Mouse (Mus musculus) heart, adult 2 months (tissue): ENCODE results near the gene Slfn2. TPM values are rescaled to one million over a fixed set of nuclear protein-coding genes. Genes with fewer than 3 reads are reported as not detected.

ENCODE experiments used
- DNase-seq, 2 experiments: peaks; one replicate each; pipeline ENCODE4 v3.0.0; 2021
- H3K27ac ChIP-seq: fragments of 200-600 bp; 2 replicates; pipeline ENCODE4 v1.8.1; 2022
- H3K27me3 ChIP-seq: fragments of 200-500 bp; 2 replicates; pipeline ENCODE4 v1.6.1; 2012; ENCODE audit warnings: mild to moderate bottlenecking, low read length, inconsistent platforms, mixed read lengths; ENCODE audit not compliant: control insufficient read depth, insufficient read depth
- H3K36me3 ChIP-seq: fragments of 200-500 bp; 2 replicates; pipeline ENCODE4 v1.6.1; 2012; ENCODE audit warnings: low read length, inconsistent platforms; ENCODE audit not compliant: control insufficient read depth, insufficient read depth
- H3K4me1 ChIP-seq: fragments of 200-500 bp; 2 replicates; pipeline ENCODE4 v1.6.1; 2011; ENCODE audit warnings: low read length; ENCODE audit not compliant: control insufficient read depth, insufficient read depth
- H3K4me3 ChIP-seq: fragments of 200-600 bp; 2 replicates; pipeline ENCODE4 v1.8.1; 2022
- H3K79me2 ChIP-seq: fragments of 200-500 bp; replicated peaks from 2 replicates; pipeline ENCODE4 v1.6.1; 2012; ENCODE audit warnings: mild to moderate bottlenecking, inconsistent platforms, low read length, moderate library complexity, mixed read lengths; ENCODE audit not compliant: control insufficient read depth, insufficient read depth
- H3K9ac ChIP-seq: fragments of 200-500 bp; 2 replicates; pipeline ENCODE4 v1.6.1; 2012; ENCODE audit warnings: low read depth, mild to moderate bottlenecking, control low read depth, inconsistent platforms, low read length, mixed read lengths
- CTCF ChIP-seq: fragments of 200-600 bp; IDR thresholded peaks from 2 replicates; pipeline ENCODE4 v1.8.1; 2022; ENCODE audit warnings: antibody characterized with exemption, mild to moderate bottlenecking, moderate library complexity
- EP300 ChIP-seq: fragments of 200-500 bp; IDR thresholded peaks from 2 replicates; pipeline ENCODE4 v1.6.1; 2011; ENCODE audit warnings: low read depth, low read length, control low read depth; ENCODE audit not compliant: insufficient read depth
- POLR2A ChIP-seq: fragments of 200-500 bp; IDR thresholded peaks from 2 replicates; pipeline ENCODE4 v1.6.1; 2011; ENCODE audit warnings: mild to moderate bottlenecking, low read depth, low read length, control low read depth; ENCODE audit not compliant: insufficient read depth
- WGBS: fragments of 180-500 bp; shearing (Covaris S2); methylation state at CpG from one replicate; pipeline ENCODE4 v1.1.7; 2018; 5-methylcytosine and 5-hydroxymethylcytosine counted together
- intact Hi-C: fragments of 180-260 bp; cut with DNase I; formaldehyde crosslinking; loops from one replicate; pipeline ENCODE4 v1.15.1; 2025
- polyA plus RNA-seq: library from polyadenylated mRNA; depleted of rRNA; stranded (reverse); fragments of >200 nt; gene quantifications from 2 replicates; pipeline ENCODE4 v1.2.3, GENCODE M21; 2012
- total RNA-seq, 2 experiments: library from RNA; stranded (reverse); gene quantifications; 2 replicates each; pipeline ENCODE4 v1.2.3; 2021

Gene Slfn2
- total and polyA plus RNA-seq, 3 experiments: 3.4 to 4.3 (median 3.8) TPM

DNA sequence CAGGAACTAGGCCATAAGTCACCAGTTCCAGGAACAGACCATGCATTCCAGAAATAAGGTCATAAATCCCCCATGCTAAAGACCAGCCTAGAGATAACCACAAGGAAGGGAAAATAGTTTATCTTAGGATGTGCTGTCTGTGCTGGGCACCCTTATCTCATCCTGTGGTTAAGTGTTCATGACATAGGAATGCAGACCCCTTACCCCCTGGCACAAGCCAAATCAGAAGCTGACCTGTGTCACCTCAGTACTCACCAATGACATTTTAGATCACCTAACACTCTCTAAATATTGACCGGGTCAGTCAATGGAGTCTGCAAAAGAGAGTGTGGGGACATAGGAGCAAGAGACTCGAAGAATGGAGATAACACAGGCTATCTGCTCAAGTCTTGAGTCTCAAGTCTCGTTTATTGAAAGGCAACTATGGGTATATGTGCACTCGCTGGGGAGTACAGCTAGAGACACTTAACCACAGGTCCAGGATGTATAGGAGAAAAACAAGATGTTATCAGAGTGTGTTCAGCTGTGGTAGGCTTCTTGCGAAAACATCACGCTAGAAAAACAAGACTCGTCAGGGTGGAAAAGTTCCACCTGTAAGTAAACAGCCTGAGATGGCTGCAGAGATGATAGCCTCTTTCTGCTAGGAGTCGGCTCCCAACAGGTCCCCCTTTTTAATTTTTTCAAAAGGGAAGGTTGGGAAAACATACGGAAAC lies 14.7 kb downstream of the Slfn2 start:
- H3K79me2 ChIP-seq: no peaks in the 10 kb centered on the region
- H3K4me3 ChIP-seq: no peak overlapping the region
- H3K4me1 ChIP-seq: peaks cover 9% of the 10 kb centered on the region
- no peak for DNase-seq
- TF ChIP-seq POLR2A (no peak), EP300 (no peak), CTCF (no peak)
- peak overlapping the region; percentile 2; the same call in 1 of the 2 replicates for H3K27ac ChIP-seq
- H3K9ac ChIP-seq: no peak overlapping the region
- intact Hi-C loops: no loop called here
- H3K27me3 ChIP-seq: no peaks in the 10 kb centered on the region
- peaks cover 3% of the 10 kb centered on the region; the same call in 1 of the 2 replicates for H3K36me3 ChIP-seq
- WGBS: 60% methylated on average over 9 of the region's 9 CpGs

DNA sequence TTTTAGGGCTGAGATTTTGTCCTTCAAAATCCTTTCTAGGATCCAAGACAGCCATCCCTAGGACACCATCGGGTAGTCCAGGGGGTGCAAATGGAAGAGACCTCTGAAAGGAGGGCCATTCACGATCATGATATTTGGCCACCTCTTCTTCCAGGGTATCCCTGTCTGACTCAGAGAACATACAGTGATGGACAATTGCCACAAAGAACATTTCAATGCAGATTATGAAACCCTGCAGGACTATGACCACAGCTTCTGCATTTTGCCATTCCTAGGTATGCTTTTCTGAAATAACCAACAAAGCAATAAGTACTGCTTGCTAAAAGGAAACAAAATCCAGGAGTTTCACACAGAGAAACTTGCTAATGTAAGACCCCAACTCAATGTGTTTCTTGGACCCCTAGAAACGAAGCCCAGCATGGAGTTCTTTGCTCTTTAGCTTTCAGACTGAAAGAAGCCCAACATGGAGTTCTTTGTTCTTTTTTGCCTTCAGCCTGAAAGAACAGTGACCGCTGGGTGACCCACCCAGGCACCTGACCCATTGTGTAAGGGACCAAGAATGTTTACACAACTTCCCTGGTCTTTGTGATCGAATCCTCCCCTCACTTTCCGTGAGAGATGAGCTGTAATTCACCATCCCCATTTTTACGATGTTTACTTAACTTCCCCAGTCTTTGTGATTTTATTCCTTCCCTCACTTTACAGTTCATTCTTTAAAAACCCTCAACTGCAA lies 18.0 kb downstream of the Slfn2 start:
- 64% methylated on average over 7 of the region's 7 CpGs for WGBS
- H3K27me3 ChIP-seq: no peaks in the 10 kb centered on the region
- no peak overlapping the region for H3K27ac ChIP-seq
- H3K4me1 ChIP-seq: peaks cover 5% of the 10 kb centered on the region
- H3K4me3 ChIP-seq: no peak overlapping the region
- TF ChIP-seq EP300: no peak
- no peak for TF ChIP-seq POLR2A
- TF ChIP-seq CTCF: no peak
- H3K9ac ChIP-seq: no peak overlapping the region
- no peak for DNase-seq
- intact Hi-C loops: no loop called here
- no peaks in the 10 kb centered on the region for H3K79me2 ChIP-seq
- peaks cover 3% of the 10 kb centered on the region; the same call in 1 of the 2 replicates for H3K36me3 ChIP-seq

DNA sequence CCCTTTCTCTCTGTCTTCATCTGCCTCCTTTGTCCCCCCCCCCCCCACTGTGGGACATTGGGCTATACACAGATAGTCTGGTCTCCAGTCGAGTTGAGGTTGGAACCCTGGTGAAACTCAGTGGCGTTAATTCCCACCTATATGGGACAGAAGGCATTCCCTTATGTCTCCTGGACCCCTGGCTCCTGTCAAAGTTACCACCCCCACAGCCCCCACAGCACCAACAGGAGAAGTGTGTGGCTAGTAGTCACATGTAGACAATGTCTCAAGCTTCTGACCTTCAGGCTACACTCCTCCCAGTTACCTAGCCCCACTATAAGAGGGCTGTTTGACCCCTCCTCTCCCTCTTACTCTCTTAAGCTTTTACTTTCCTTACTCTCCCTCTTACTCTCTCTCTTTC lies 19.2 kb downstream of the Slfn2 start:
- Histone ChIP-seq H3K27ac (no peak overlapping the region), H3K79me2 (no peaks in the 10 kb centered on the region), H3K9ac (no peak overlapping the region), H3K27me3 (no peaks in the 10 kb centered on the region), H3K36me3 (no peaks in the 10 kb centered on the region), H3K4me1 (no peaks in the 10 kb centered on the region; the same call in 1 of the 2 replicates), H3K4me3 (no peak overlapping the region)
- intact Hi-C loops: no loop called here
- no peak for DNase-seq
- 92% methylated on average over 2 of the region's 2 CpGs for WGBS
- TF ChIP-seq EP300: no peak
- no peak for TF ChIP-seq POLR2A
- TF ChIP-seq CTCF: no peak

DNA sequence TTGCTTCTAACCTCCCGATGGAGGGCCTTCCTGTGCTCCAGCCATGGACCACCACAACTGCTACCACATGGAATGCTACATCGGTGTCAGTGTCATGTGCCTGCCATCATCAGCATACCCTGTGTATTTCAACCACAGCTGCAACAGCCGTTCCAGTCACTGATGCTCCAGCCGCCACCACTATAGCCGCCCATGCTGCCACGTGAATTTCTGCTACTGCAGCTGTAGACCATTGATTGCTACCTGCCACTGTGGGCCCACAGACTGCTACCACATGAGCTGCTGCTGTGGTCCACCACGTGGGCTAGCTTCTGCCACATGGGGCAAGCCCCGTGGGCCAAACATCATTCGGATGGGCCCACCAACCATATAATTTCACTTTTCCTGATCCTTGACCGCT lies 19.8 kb downstream of the Slfn2 start:
- DNase-seq: no peak
- TF ChIP-seq POLR2A (no peak), CTCF (no peak), EP300 (no peak)

DNA sequence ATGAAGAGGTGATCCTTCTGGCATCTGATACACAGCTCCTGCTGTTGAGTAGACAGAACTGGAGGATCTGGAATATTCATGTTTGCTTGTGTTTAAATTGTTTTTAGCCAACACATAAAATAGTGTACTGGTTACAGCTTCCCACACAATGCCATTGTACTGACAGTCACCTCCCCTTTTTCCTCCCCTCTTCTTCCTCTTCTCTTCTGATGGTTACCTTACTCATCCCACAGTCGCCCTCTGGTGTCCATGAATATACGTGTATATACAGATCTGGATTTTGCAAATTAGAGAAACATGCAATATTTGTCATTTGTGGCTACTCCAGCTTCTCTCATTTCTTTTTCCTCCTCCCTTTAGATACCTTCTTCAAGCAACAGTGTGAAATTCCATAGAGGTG lies 50.2 kb downstream of the Slfn2 start:
- peak in 1 of 2 experiments; percentile 18 for DNase-seq
- H3K9ac ChIP-seq: no peak overlapping the region
- intact Hi-C loops: no loop called here
- no peaks in the 10 kb centered on the region for H3K27me3 ChIP-seq
- no peaks in the 10 kb centered on the region for H3K36me3 ChIP-seq
- no peaks in the 10 kb centered on the region for H3K79me2 ChIP-seq
- 37% methylated on average over 2 of the region's 2 CpGs for WGBS
- H3K4me1 ChIP-seq: peaks cover 3% of the 10 kb centered on the region
- H3K4me3 ChIP-seq: no peak overlapping the region
- no peak overlapping the region for H3K27ac ChIP-seq
- TF ChIP-seq POLR2A: no peak
- TF ChIP-seq CTCF: peak; percentile 64

More for the DNA sequence above, 19.8 kb downstream of the Slfn2 start:
- H3K9ac ChIP-seq: no peak overlapping the region
- 84% methylated on average over 10 of the region's 10 CpGs for whole genome bisulfite sequencing
- H3K79me2 ChIP-seq: no peaks in the 10 kb centered on the region
- H3K36me3 ChIP-seq: no peaks in the 10 kb centered on the region
- H3K27ac ChIP-seq: no peak overlapping the region
- H3K27me3 ChIP-seq: no peaks in the 10 kb centered on the region
- intact Hi-C loops: no loop called here
- H3K4me3 ChIP-seq: no peak overlapping the region
- no peaks in the 10 kb centered on the region; the same call in 1 of the 2 replicates for H3K4me1 ChIP-seq
